Mouse (Mus musculus): ENCODE measurements around the gene Vmn2r79. TPM values are rescaled to one million over a fixed set of nuclear protein-coding genes. Genes with fewer than 3 reads are reported as not detected.
A peak's percentile ranks its signal among the peaks of the same experiment; 100 is the strongest.
"Not testable (repeated sequence)": the region's sequence is repeated elsewhere in the genome, so short reads cannot be mapped to it uniquely, and the experiment has no call there.

Gene Vmn2r79
- not detected for total RNA-seq (2021)
- long read RNA-seq, experiment 1, result 0 reads
- long read RNA-seq, experiment 2, result 0 reads

DNA sequence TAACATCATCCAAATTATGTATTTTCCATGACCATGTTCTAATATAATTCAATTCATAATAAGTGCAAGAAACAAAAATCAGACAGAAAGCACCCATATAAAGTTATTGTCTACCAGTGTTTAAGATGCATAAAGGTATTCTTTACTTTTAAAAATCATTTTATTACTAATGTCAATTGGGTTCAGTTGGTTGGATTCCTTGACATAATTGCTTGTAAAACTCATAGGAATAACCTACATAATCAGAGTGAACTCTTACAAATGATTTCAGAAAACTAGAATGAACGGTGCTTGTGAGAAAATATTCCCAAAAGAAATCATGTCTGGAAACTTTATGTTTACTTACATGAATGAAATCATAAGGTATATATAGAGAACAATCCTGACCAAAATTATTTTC lies at the start of gene Vmn2r79:
Gene Vmn2r79 (plus strand): TSS at position 301 of the 400 bp plus-strand sequence.
- DNase-seq, result not testable (repeated sequence)

DNA sequence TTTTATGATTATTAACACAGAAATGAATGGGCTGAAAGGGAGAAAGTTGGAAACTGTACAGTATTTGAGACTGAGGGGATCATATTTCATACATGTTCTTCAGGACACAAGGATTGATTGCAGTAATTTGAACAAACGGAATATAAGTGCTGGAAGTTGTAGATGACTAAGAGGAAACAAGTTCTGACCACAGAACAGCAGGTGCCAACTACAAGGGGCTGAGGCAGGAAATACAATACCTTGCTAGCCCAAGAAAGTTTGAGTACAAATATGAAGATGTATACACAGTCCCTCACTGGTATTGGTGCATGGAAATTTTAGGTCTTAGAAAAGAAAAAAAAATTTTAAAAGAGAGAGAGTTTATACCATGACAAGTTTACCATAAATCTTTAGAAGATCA lies 1.2 kb upstream of the Vmn2r79 start:
- no peak for DNase-seq

DNA sequence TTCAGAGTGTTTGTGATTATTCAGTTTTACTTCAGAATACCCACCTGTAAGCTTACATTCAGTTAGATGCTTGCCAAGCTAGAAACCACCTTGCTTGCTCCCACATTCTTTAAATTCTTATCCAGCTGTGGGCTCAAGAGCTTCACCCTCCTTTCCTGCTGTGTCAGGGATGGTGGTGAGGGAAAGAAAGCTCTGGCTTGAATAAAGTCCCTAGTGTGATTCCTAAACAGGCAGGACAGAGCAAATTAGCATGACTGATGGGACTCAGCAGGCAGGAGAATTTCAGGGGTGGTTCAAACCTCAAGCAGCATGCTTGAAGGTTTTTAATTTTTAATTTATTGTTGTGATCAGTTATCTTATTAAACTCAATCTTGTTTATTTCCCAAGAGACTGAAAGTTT lies 30.6 kb downstream of the Vmn2r79 start:
- DNase-seq, result not testable (repeated sequence)

DNA sequence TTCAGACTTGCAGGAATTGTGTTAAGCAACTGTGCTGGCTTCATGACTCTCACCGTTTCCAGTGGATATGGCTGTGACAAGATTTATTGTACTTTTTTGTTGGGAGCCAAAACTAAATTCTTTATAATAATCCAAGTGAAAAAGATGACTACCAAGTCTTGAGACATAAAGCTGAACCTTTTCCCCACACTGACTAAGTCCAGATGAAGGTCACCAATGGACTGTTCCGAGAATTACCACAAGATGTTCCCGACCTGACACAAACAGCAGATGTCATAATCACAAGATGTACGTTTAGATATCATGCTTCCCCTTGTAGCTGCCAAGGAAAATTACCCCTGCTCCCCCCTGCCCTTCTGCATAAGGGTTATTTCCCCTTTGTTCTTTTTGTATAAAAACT lies 67.7 kb downstream of the Vmn2r79 start:
- DNase-seq, result peak; percentile 6 to 14

Other genes with a start within 250 kb of the Vmn2r79 start
- 1 to 10 TPM in 1 of 2 experiments, under 1 TPM in 1; 0.82 to 1.7 TPM for gene Folh1, start 220.2 kb upstream of the Vmn2r79 start, total RNA-seq (2021)
- not detected for gene Vmn2r77, start 201.1 kb upstream of the Vmn2r79 start, total RNA-seq (2021)
- gene Vmn2r78, start 81.0 kb upstream of the Vmn2r79 start, total RNA-seq (2021), result not detected
- 1 to 10 TPM; 1.7 to 2.7 TPM for gene Nox4, start 250.0 kb downstream of the Vmn2r79 start, total RNA-seq (2021)

All from adrenal gland, postnatal 36 days (tissue).